Mouse (Mus musculus) heart, embryonic 10.5 days (tissue): ENCODE results near the gene Cxcr2. TPM values are rescaled to one million over a fixed set of nuclear protein-coding genes. Genes with fewer than 3 reads are reported as not detected.

ENCODE experiments used
- DNase-seq: peaks from one replicate; pipeline ENCODE4 v3.0.0-alpha.2; 2017; ENCODE audit warnings: low spot score
- H3K27ac ChIP-seq: fragments of 300-500 bp; sonication (generic); 2 replicates; pipeline ENCODE4 v1.5.1; 2016; ENCODE audit warnings: mild to moderate bottlenecking
- H3K27me3 ChIP-seq: fragments of 300-500 bp; sonication (generic); 2 replicates; pipeline ENCODE4 v1.6.1; 2016; ENCODE audit warnings: mild to moderate bottlenecking; ENCODE audit not compliant: poor library complexity, insufficient read depth, severe bottlenecking
- H3K36me3 ChIP-seq: fragments of 300-500 bp; sonication (generic); 2 replicates; pipeline ENCODE4 v1.6.1; 2016; ENCODE audit warnings: mild to moderate bottlenecking, moderate library complexity
- H3K4me1 ChIP-seq: fragments of 300-500 bp; sonication (generic); 2 replicates; pipeline ENCODE4 v1.6.1; 2016; ENCODE audit warnings: mild to moderate bottlenecking
- H3K4me3 ChIP-seq: fragments of 300-500 bp; sonication (generic); 2 replicates; pipeline ENCODE4 v1.5.1; 2016; ENCODE audit warnings: mild to moderate bottlenecking, moderate library complexity
- H3K9me3 ChIP-seq: fragments of 300-500 bp; sonication (generic); 2 replicates; pipeline ENCODE4 v1.6.1; 2016; ENCODE audit warnings: mild to moderate bottlenecking, moderate library complexity
- WGBS: fragments of 180-500 bp; shearing (Covaris S2); methylation state at CpG from one replicate; pipeline ENCODE4 v1.1.7; 2016; 5-methylcytosine and 5-hydroxymethylcytosine counted together
- polyA plus RNA-seq: library from polyadenylated mRNA; unstranded; fragments of >200 nt; fragmentation: Nextera tagmentation; extraction: Ambion mirVana; gene quantifications from 2 replicates; pipeline ENCODE4 v1.2.1, GENCODE M21; 2016

Cxcr2 gene
- polyA plus RNA-seq, 1 experiment from 2014 or later, result 0.20 TPM

DNA sequence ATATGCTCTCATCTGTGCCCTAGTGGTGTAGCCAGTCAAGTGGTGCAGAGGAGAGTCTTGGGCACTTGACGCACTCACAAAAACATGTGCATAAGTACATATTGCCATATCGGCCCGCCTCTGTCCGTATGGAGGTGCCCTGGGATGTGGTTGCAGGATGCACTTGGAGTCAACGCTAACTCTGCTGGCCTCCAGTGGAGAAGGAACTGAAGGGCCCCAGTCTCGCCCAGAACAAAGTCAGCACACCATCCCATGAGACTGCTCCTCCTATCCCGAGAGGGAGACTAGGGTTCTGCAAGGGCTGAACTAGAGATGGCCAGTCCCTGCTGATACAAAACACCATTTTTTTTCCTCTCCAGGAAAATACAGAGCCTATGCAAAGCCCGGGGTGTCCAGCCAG, 30.6 kb upstream of the Cxcr2 start:
- no peak for DNase-seq
- 52% methylated on average over 8 of the region's 8 CpGs for WGBS
- Histone ChIP-seq H3K36me3 (no peaks in the 10 kb centered on the region), H3K9me3 (no peaks in the 10 kb centered on the region), H3K4me1 (peaks cover 27% of the 10 kb centered on the region), H3K4me3 (no peak overlapping the region), H3K27me3 (peaks cover 75% of the 10 kb centered on the region), H3K27ac (no peak overlapping the region)

GRCm38 (mm10) chr1:74124021-74124981, 29.5 kb upstream of the Cxcr2 start, which contains the start of gene Tns1:
Tns1 (minus strand) TSS chr1:74124449.
- H3K36me3 ChIP-seq, result no peaks in the 10 kb centered on the region
- peaks cover 32% of the 10 kb centered on the region for H3K4me1 ChIP-seq
- WGBS, result under 1% methylated on average over 83 of the region's 84 CpGs
- peak; percentile 81 for DNase-seq
- H3K27ac ChIP-seq, result peak within 1 kb of the TSS; percentile 83
- H3K27me3 ChIP-seq, result peaks cover 74% of the 10 kb centered on the region
- H3K9me3 ChIP-seq, result no peaks in the 10 kb centered on the region
- peak within 1 kb of the TSS; percentile 77 for H3K4me3 ChIP-seq

DNA sequence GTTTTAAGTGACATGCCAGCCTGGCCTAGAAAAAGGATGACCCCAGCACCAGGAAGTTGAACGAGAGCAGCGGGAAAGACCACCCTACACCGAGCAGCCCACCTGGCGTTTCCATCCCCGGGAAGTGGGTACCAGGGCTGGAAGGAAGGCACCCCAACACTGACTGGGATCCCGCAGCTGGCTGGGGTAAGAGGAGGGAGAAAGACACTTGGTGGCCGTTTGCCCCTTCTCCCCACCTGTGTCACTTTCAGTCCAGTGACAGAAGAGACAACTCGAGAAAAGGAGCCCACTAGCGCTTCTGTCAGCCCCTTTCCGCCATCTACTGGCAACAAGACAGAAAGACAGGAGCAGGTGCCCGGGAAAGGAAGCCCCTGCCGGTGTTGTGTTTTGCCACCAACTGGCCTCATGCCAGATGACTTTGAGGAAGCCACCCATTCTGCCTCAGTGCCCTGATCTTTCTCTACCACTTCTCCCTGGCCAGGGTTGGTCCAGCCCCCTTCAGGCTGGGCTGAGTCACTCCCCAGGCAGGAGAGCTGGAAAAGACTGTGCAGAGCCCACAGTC, 28.7 kb upstream of the Cxcr2 start, which contains the start of gene Rufy4:
Gene Rufy4 (plus strand): TSS at position 551 of the 562 bp plus-strand sequence.
- peak within 1 kb of the TSS; percentile 83 for H3K27ac ChIP-seq
- H3K27me3 ChIP-seq, result peaks cover 69% of the 10 kb centered on the region
- peak; percentile 87 for DNase-seq
- WGBS, result 1% methylated on average over 12 of the region's 12 CpGs
- no peaks in the 10 kb centered on the region for H3K36me3 ChIP-seq
- H3K9me3 ChIP-seq, result no peaks in the 10 kb centered on the region
- H3K4me1 ChIP-seq, result peaks cover 32% of the 10 kb centered on the region
- H3K4me3 ChIP-seq, result peak within 1 kb of the TSS; percentile 77

- Histone ChIP-seq H3K36me3 (no peaks in the 10 kb centered on the region), H3K27me3 (peaks cover 50% of the 10 kb centered on the region), H3K4me3 (no peak overlapping the region), H3K9me3 (no peaks in the 10 kb centered on the region), H3K4me1 (peaks cover 11% of the 10 kb centered on the region; the same call in 1 of the 2 replicates), H3K27ac (no peak overlapping the region)
- no peak for DNase-seq
- 79% methylated on average over 8 of the region's 8 CpGs for WGBS
Measured at GRCm38 (mm10) chr1:74130883-74131659, 22.7 kb upstream of the Cxcr2 start.

DNA sequence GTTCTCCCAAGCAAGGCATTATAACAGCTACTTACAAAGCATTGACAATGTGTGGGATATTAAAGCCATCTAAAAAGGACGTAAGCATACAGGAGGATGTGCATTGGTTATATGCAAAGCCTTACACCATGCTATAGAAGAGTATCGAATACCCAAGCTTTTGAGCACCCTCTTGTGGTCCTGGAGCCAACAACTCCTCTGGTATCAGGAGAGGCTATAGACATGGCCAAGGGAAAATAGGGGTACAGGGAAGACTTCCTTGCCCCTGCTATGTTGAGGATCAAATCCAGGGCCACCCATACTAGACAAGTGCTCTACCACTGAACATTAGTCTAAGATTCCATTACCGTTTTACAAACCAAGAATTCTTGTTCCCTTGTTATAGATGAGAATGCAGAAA, 21.8 kb upstream of the Cxcr2 start:
- Histone ChIP-seq H3K36me3 (no peaks in the 10 kb centered on the region), H3K9me3 (no peaks in the 10 kb centered on the region), H3K4me3 (no peak overlapping the region), H3K27me3 (peaks cover 47% of the 10 kb centered on the region), H3K27ac (no peak overlapping the region), H3K4me1 (peaks cover 11% of the 10 kb centered on the region; the same call in 1 of the 2 replicates)
- DNase-seq, result no peak
- 68% methylated on average over 3 of the region's 3 CpGs for WGBS

DNA sequence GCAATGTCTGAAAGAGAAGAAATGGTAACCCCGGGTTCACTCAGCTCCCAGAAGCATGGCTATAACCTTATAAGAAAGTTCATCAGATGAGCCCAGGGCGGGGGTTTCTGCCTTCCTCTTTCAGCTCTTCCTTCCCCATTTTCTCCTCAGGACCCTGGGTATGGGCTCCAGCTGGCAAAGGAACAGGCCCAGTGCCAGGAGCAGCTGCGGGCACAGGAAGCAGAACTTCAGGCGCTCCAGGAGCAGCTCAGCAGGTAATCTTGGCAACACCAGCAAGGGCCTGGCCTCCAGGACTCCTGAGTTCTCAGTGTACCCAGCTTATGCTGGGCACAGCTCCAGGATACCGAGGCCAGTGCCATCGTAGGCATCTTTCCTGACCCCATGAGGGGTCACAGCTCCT, 19.8 kb upstream of the Cxcr2 start:
- Histone ChIP-seq H3K9me3 (no peaks in the 10 kb centered on the region), H3K27me3 (peaks cover 36% of the 10 kb centered on the region), H3K36me3 (no peaks in the 10 kb centered on the region), H3K4me3 (no peak overlapping the region), H3K4me1 (peaks cover 9% of the 10 kb centered on the region; the same call in 1 of the 2 replicates), H3K27ac (no peak overlapping the region)
- no peak for DNase-seq
- WGBS, result 84% methylated on average over 6 of the region's 6 CpGs

DNA sequence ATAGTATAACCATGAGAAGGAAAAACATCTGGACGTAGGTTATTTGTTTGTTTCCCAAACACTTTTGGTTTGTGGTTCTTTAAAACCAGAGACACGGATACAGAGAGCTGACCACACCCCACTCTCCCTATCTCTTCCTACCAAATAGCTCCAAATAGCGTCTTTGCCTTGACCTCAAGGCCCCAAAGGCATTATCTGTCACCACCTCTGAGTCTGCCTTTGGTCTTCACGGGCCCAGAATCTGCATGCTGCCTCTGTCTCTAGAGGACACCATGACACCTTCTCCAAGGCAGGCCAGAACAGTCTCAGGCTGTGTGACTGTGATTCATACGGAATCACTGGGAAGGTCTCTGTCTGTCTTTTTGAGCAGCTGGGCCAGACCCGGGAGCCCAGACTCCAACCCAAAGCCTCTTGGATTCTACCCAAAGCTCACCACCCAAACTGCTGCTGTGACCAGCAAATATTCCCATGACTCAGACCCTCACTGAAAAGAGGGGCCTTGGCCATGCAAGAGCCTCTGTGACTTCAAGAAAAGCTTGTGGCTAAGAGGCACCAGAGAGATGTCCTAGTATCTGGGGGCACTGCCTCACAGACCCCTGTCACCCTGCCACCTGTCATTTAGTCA, 18.4 kb upstream of the Cxcr2 start:
- Histone ChIP-seq H3K4me1 (peaks cover 6% of the 10 kb centered on the region; the same call in 1 of the 2 replicates), H3K9me3 (no peaks in the 10 kb centered on the region), H3K27ac (no peak overlapping the region), H3K36me3 (no peaks in the 10 kb centered on the region), H3K4me3 (no peak overlapping the region), H3K27me3 (peaks cover 30% of the 10 kb centered on the region)
- WGBS, result 44% methylated on average over 6 of the region's 6 CpGs
- DNase-seq, result no peak

- Histone ChIP-seq H3K27me3 (no peaks in the 10 kb centered on the region; the same call in 1 of the 2 replicates), H3K36me3 (no peaks in the 10 kb centered on the region), H3K9me3 (no peaks in the 10 kb centered on the region), H3K4me1 (peaks cover 6% of the 10 kb centered on the region; the same call in 1 of the 2 replicates), H3K4me3 (no peak overlapping the region), H3K27ac (no peak overlapping the region)
- 55% methylated on average over 3 of the region's 3 CpGs for WGBS
- no peak for DNase-seq
Measured at GRCm38 (mm10) chr1:74139415-74139814, 14.4 kb upstream of the Cxcr2 start.

DNA sequence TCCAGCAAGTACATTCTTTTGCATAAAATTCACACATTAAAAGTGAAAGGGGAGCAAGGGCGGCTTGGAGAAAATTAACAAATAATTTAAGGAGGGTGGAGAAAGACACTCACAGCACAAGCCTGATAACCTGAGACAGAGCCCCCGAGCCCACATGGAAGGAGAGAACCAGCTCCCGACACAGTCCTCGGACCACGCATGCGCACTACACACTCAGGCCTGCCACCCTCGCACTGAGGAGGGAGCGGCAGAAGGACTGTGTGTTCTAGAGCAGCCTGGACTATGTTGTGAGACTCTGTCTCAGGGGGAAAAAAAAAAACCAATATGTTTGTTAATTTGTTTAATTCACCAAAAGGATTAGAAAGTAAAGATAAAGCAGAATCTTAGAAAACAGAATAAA, 12.0 kb upstream of the Cxcr2 start:
- DNase-seq, result no peak
- 66% methylated on average over 8 of the region's 8 CpGs for WGBS
- H3K27me3 ChIP-seq, result no peaks in the 10 kb centered on the region; the same call in 1 of the 2 replicates

GRCm38 (mm10) chr1:74149106-74149885, 4.5 kb upstream of the Cxcr2 start:
- WGBS, result 78% methylated on average over 6 of the region's 6 CpGs
- Histone ChIP-seq H3K36me3 (no peaks in the 10 kb centered on the region), H3K27ac (no peak overlapping the region; the same call in 1 of the 2 replicates), H3K9me3 (no peaks in the 10 kb centered on the region), H3K4me1 (peaks cover 46% of the 10 kb centered on the region), H3K27me3 (no peaks in the 10 kb centered on the region), H3K4me3 (no peak overlapping the region)
- DNase-seq, result peak; percentile 67

More for the DNA sequence above, 12.0 kb upstream of the Cxcr2 start:
- peaks cover 10% of the 10 kb centered on the region; the same call in 1 of the 2 replicates for H3K4me1 ChIP-seq
- no peaks in the 10 kb centered on the region for H3K36me3 ChIP-seq
- no peak overlapping the region for H3K4me3 ChIP-seq
- H3K9me3 ChIP-seq, result no peaks in the 10 kb centered on the region
- H3K27ac ChIP-seq, result no peak overlapping the region

DNA sequence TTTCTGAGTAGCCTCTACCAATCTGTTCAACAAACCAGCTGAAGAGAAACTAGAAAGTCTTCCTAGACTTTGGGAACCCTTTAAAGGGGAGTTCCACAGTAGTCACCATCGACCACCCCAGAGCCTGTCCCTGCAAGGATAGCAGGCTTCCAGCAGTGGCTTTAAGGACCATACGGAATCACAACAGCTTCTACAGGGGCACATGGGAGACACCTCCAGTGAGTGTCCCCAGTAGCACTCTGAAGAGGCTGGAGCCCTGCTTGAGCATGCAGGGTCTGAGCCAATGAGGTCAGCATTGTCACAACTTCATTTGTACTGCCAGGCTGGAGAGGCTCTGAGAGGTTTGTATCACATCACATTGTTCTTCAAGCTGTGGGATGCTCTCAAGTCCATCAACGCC, 3.7 kb upstream of the Cxcr2 start:
- DNase-seq, result peak; percentile 68
- Histone ChIP-seq H3K4me1 (peaks cover 46% of the 10 kb centered on the region), H3K9me3 (no peaks in the 10 kb centered on the region), H3K27me3 (no peaks in the 10 kb centered on the region), H3K36me3 (no peaks in the 10 kb centered on the region), H3K4me3 (no peak overlapping the region), H3K27ac (no peak overlapping the region)
- WGBS, result 73% methylated on average over 3 of the region's 3 CpGs
